Mouse (Mus musculus) heart, embryonic 16.5 days (tissue): ENCODE measurements at regions not wholly inside any gene's neighbourhood (a gene's known extent, or its start where the extent isn't known, plus 50 kb on each side); places are given as distances from the start of the nearest gene placed in this dataset.

Experiments used
- ATAC-seq: fragments of 200-750 bp; cut with Nextera tagmentation; replicated peaks from 2 replicates; pipeline ENCODE4 v1.8.0; 2017; ENCODE audit warnings: moderate number of reproducible peaks; ENCODE audit not compliant: insufficient read depth, low FRiP score; ENCODE audit errors: extremely low read depth
- H3K27ac ChIP-seq: fragments of 300-500 bp; sonication (generic); 2 replicates; pipeline ENCODE4 v1.5.1; 2014; ENCODE audit warnings: mild to moderate bottlenecking, low read length, control low read depth, moderate library complexity
- H3K27me3 ChIP-seq: fragments of 300-500 bp; sonication (generic); 2 replicates; pipeline ENCODE4 v1.6.1; 2014; ENCODE audit warnings: low read length, mixed read lengths; ENCODE audit not compliant: control insufficient read depth, insufficient read depth
- H3K36me3 ChIP-seq: fragments of 300-500 bp; sonication (generic); 2 replicates; pipeline ENCODE4 v1.6.1; 2014; ENCODE audit not compliant: control insufficient read depth, insufficient read depth
- H3K4me1 ChIP-seq: fragments of 300-500 bp; sonication (generic); 2 replicates; pipeline ENCODE4 v1.6.1; 2014; ENCODE audit warnings: low read length, mixed read lengths; ENCODE audit not compliant: control insufficient read depth, insufficient read depth
- H3K4me2 ChIP-seq: fragments of 300-500 bp; sonication (generic); 2 replicates; pipeline ENCODE4 v1.6.1; 2014; ENCODE audit warnings: low read depth, mild to moderate bottlenecking, control low read depth, low read length
- H3K4me3 ChIP-seq: fragments of 300-500 bp; sonication (generic); 2 replicates; pipeline ENCODE4 v1.5.1; 2014; ENCODE audit warnings: mild to moderate bottlenecking, control low read depth, low read length
- H3K9ac ChIP-seq: fragments of 300-500 bp; sonication (generic); 2 replicates; pipeline ENCODE4 v1.6.1; 2014; ENCODE audit warnings: low read length, control low read depth
- H3K9me3 ChIP-seq: fragments of 300-500 bp; sonication (generic); replicated peaks from 2 replicates; pipeline ENCODE4 v1.6.1; 2016; ENCODE audit warnings: low read length; ENCODE audit not compliant: control insufficient read depth
- WGBS: fragments of 180-500 bp; shearing (Covaris S2); extraction: QIAGEN DNeasy Blood & Tissue Kit; methylation state at CpG from one replicate; pipeline ENCODE4 v1.1.7; 2014; 5-methylcytosine and 5-hydroxymethylcytosine counted together

DNA sequence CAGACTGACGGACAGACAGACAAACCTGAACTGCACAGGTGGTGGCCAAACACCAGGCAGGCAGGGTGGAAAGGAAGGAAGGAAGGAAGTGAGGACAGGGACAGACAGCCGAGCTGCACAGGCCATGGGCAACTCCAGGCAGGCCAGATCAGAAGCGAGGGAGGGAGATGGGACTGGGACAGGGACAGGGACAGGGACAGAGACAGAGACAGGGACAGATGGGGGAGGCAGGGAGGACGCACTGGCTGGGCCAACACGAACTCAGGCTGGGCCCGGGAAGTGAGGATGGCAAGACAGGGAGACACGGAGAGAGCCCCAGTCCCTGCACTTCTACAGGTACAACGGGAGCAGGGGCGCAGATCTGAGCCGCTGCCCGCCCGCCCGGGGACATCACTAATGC is 94.9 kb upstream of the Rab39b start:
- ATAC-seq, result no peak
- H3K27ac ChIP-seq, result no peak overlapping the region
- H3K9me3 ChIP-seq, result no peaks in the 10 kb centered on the region; the same call in 1 of the 2 replicates
- H3K27me3 ChIP-seq, result no peaks in the 10 kb centered on the region
- peak overlapping the region; percentile 37; the same call in 1 of the 2 replicates for H3K9ac ChIP-seq
- WGBS, result 65% methylated on average over 13 of the region's 13 CpGs
- peak overlapping the region; percentile 51; the same call in 1 of the 2 replicates for H3K4me2 ChIP-seq
- no peaks in the 10 kb centered on the region for H3K36me3 ChIP-seq
- no peaks in the 10 kb centered on the region for H3K4me1 ChIP-seq
- peak overlapping the region; percentile 35; the same call in 1 of the 2 replicates for H3K4me3 ChIP-seq

DNA sequence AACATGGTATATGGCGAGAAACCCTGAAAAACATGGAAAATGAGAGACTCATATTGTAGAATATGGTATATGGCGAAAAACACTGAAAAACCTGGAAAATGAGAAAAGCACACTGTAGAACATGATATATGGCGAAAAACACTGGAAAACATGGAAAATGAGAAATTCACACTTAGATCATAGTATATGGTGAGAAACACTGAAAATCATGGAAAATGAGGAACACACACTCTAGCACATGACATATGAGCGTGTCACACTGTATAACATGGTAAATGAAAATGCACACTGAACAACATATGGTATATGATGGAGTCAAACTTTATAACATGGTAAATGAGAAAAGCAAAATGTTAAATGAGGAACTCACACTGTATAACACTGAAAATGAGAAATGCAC is 89.6 kb upstream of the Rab39b start:
- H3K9ac ChIP-seq, result no peak overlapping the region
- H3K4me1 ChIP-seq, result no peaks in the 10 kb centered on the region
- H3K27me3 ChIP-seq, result no peaks in the 10 kb centered on the region
- no peak overlapping the region for H3K4me3 ChIP-seq
- H3K9me3 ChIP-seq, result no peaks in the 10 kb centered on the region; the same call in 1 of the 2 replicates
- no peak overlapping the region for H3K4me2 ChIP-seq
- no peak for ATAC-seq
- H3K36me3 ChIP-seq, result no peaks in the 10 kb centered on the region
- WGBS, result 84% methylated on average over 4 of the region's 4 CpGs
- no peak overlapping the region for H3K27ac ChIP-seq

DNA sequence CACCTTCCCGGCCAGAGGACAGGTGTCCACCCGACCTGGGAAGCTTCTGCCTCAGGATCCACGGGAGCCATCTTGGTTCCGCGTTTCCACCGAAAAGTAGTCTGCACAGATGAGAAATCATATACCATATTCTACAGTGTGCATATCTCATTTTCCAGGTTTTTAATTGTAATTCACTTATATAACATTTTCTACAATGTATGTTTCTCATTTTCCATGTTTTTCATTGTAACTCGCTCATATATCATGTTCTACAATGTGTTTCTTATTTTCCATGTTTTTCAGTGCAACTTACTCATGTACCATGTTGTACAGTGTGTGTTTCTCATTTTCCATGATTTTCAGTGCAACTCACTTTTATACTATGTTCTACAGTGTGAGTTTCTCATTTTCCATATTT is 65.4 kb upstream of the Rab39b start:
- H3K9ac ChIP-seq, result no peak overlapping the region
- no peak overlapping the region for H3K4me2 ChIP-seq
- H3K4me1 ChIP-seq, result no peaks in the 10 kb centered on the region
- no peak overlapping the region for H3K4me3 ChIP-seq
- H3K27me3 ChIP-seq, result no peaks in the 10 kb centered on the region
- ATAC-seq, result no peak
- no peaks in the 10 kb centered on the region for H3K9me3 ChIP-seq
- 84% methylated on average over 7 of the region's 7 CpGs for WGBS
- no peak overlapping the region for H3K27ac ChIP-seq
- no peaks in the 10 kb centered on the region for H3K36me3 ChIP-seq
